14 mouse cellular contexts compared by ENCODE assay signal in genomic region chr11:101472336-101472735, GRCm38 (mm10). TPM values are rescaled to one million over a fixed set of nuclear protein-coding genes. Genes with fewer than 3 reads are reported as not detected.
DNase-seq lines count a peak whose midpoint lies in the region; ATAC-seq lines count a peak whose summit lies in the region.
"Had no signal": no experiment of that assay in that cellular context is flagged by ENCODE, and none has a peak within 500 bp of the region (broad histone marks: within the 10 kb centered on the region; RNA-seq: fewer than 3 reads in every experiment).

No protein-coding gene starts in this region.

- H3K27ac ChIP-seq in forebrain, embryonic 12.5 days = no peak overlapping the region
- no peak overlapping the region for H3K27ac ChIP-seq in forebrain, embryonic 16.5 days (ENCODE audit: low read length)
- H3K27ac ChIP-seq in neural tube, embryonic 12.5 days = no peak overlapping the region
- H3K27ac ChIP-seq: embryonic facial prominence, embryonic 15.5 days had no signal

- H3K9me3 ChIP-seq in forebrain, embryonic 12.5 days = no peaks in the 10 kb centered on the region
- H3K9me3 ChIP-seq in forebrain, embryonic 16.5 days (ENCODE audit: control insufficient read depth, low read length) = no peaks in the 10 kb centered on the region
- no peaks in the 10 kb centered on the region for H3K9me3 ChIP-seq in neural tube, embryonic 12.5 days
- H3K9me3 ChIP-seq: embryonic facial prominence, embryonic 15.5 days had no signal

- H3K4me1 ChIP-seq in forebrain, embryonic 12.5 days = peaks cover 42% of the 10 kb centered on the region
- peaks cover 17% of the 10 kb centered on the region for H3K4me1 ChIP-seq in forebrain, embryonic 16.5 days (replicated peaks; ENCODE audit: control insufficient read depth, insufficient read depth, low read length)
- H3K4me1 ChIP-seq in neural tube, embryonic 12.5 days = peaks cover 42% of the 10 kb centered on the region

- no peaks in the 10 kb centered on the region for H3K36me3 ChIP-seq in forebrain, embryonic 12.5 days (replicated peaks)
- H3K36me3 ChIP-seq in forebrain, embryonic 16.5 days (ENCODE audit: control insufficient read depth, insufficient read depth) = no peaks in the 10 kb centered on the region
- peaks cover 13% of the 10 kb centered on the region; the same call in 1 of the 2 replicates for H3K36me3 ChIP-seq in neural tube, embryonic 12.5 days
- H3K36me3 ChIP-seq: embryonic facial prominence, embryonic 15.5 days had no signal

- DNase-seq in layer of hippocampus, adult 18-20 months (ENCODE audit: low spot score in 2 of 2) = peak; percentile 8 to 19
- DNase-seq in layer of hippocampus, adult 9-10 months (ENCODE audit: low spot score) = no peak
- no peak for DNase-seq in neural tube, embryonic 10.5 days (ENCODE audit: extremely low spot score, low spot score)
- DNase-seq in cerebellum, postnatal 36 days = peak; percentile 7 to 22
- no peak for DNase-seq in urinary bladder, postnatal 14 days (ENCODE audit: low spot score)
- DNase-seq: adrenal gland, adult 8-10 months; B cell, adult 2 months; liver; lung, embryonic 14.5 days; thymus, adult 2 months had no signal

- H3K4me3 ChIP-seq in forebrain, embryonic 12.5 days (replicated peaks) = no peak overlapping the region
- H3K4me3 ChIP-seq in forebrain, embryonic 16.5 days (replicated peaks; ENCODE audit: low read length) = no peak overlapping the region
- no peak overlapping the region for H3K4me3 ChIP-seq in neural tube, embryonic 12.5 days
- H3K4me3 ChIP-seq: embryonic facial prominence, embryonic 15.5 days had no signal

- no peak for ATAC-seq in forebrain, embryonic 12.5 days (ENCODE audit: low FRiP score)
- no peak for ATAC-seq in forebrain, embryonic 16.5 days
- ATAC-seq in neural tube, embryonic 12.5 days (ENCODE audit: low FRiP score, low read depth) = no peak

- WGBS in forebrain, embryonic 12.5 days = 60% methylated on average over 7 of the region's 7 CpGs
- WGBS in forebrain, embryonic 16.5 days = 56% methylated on average over 7 of the region's 7 CpGs
- 49% methylated on average over 7 of the region's 7 CpGs for WGBS in neural tube, embryonic 12.5 days

- H3K4me2 ChIP-seq in forebrain, embryonic 12.5 days = no peak overlapping the region
- no peak overlapping the region for H3K4me2 ChIP-seq in forebrain, embryonic 16.5 days (ENCODE audit: low read length)
- peak overlapping the region; percentile 7; the same call in 1 of the 2 replicates for H3K4me2 ChIP-seq in neural tube, embryonic 12.5 days (replicated peaks)
- H3K4me2 ChIP-seq: embryonic facial prominence, embryonic 15.5 days; lung, embryonic 14.5 days had no signal

- 0 out of 2 replicates have a peak overlapping the region, but pooled peaks have one; percentile 5 for H3K9ac ChIP-seq in forebrain, embryonic 12.5 days
- H3K9ac ChIP-seq in forebrain, embryonic 16.5 days (replicated peaks; ENCODE audit: low read depth, low read length) = no peak overlapping the region
- no peak overlapping the region for H3K9ac ChIP-seq in neural tube, embryonic 12.5 days
- H3K9ac ChIP-seq: embryonic facial prominence, embryonic 15.5 days; lung, embryonic 14.5 days had no signal

- H3K27me3 ChIP-seq in forebrain, embryonic 12.5 days = no peaks in the 10 kb centered on the region
- H3K27me3 ChIP-seq in forebrain, embryonic 16.5 days (replicated peaks; ENCODE audit: control insufficient read depth, insufficient read depth, low read length) = no peaks in the 10 kb centered on the region
- H3K27me3 ChIP-seq in neural tube, embryonic 12.5 days (replicated peaks) = no peaks in the 10 kb centered on the region
- H3K27me3 ChIP-seq: embryonic facial prominence, embryonic 15.5 days had no signal

RNA-seq across cellular contexts. Expression of gene Vat1, which starts 6.3 kb away (rescaled TPM):
- polyA plus RNA-seq in forebrain, embryonic 12.5 days (2016; fragmentation: Nextera tagmentation; extraction: Ambion mirVana) = 62.9 and 65.4 TPM in 2 replicates
- polyA plus RNA-seq in forebrain, embryonic 16.5 days (2015; fragmentation: Nextera tagmentation; extraction: Ambion mirVana) = 65.5 and 79.5 TPM in 2 replicates
- 10 to 100 TPM; 32.1 to 33.8 TPM for total RNA-seq in layer of hippocampus, adult 18-20 months (2021)
- polyA plus RNA-seq in neural tube, embryonic 12.5 days (2016; fragmentation: Nextera tagmentation; extraction: Ambion mirVana) = 71.6 and 75.1 TPM in 2 replicates

RNA-seq across cellular contexts. Expression of gene Rnd2, which starts 7.5 kb away (rescaled TPM):
- 101 and 105 TPM in 2 replicates for polyA plus RNA-seq in forebrain, embryonic 12.5 days (2016; fragmentation: Nextera tagmentation; extraction: Ambion mirVana)
- polyA plus RNA-seq in forebrain, embryonic 16.5 days (2015; fragmentation: Nextera tagmentation; extraction: Ambion mirVana) = 91.6 and 95.8 TPM in 2 replicates
- total RNA-seq in layer of hippocampus, adult 18-20 months (2021) = 100 to 1,000 TPM; 111 to 120 TPM
- polyA plus RNA-seq in neural tube, embryonic 12.5 days (2016; fragmentation: Nextera tagmentation; extraction: Ambion mirVana) = 84.0 and 99.7 TPM in 2 replicates

RNA-seq across cellular contexts. Expression of gene Ifi35, which starts 24.1 kb away (rescaled TPM):
- polyA plus RNA-seq in forebrain, embryonic 12.5 days (2016; fragmentation: Nextera tagmentation; extraction: Ambion mirVana) = 2.2 TPM in 2 replicates
- 2.2 and 2.5 TPM in 2 replicates for polyA plus RNA-seq in forebrain, embryonic 16.5 days (2015; fragmentation: Nextera tagmentation; extraction: Ambion mirVana)
- 1 to 10 TPM; 2.4 to 2.7 TPM for total RNA-seq in layer of hippocampus, adult 18-20 months (2021)
- 3.4 and 4.3 TPM in 2 replicates for polyA plus RNA-seq in neural tube, embryonic 12.5 days (2016; fragmentation: Nextera tagmentation; extraction: Ambion mirVana)

RNA-seq across cellular contexts. Expression of gene Rpl27, which starts 30.2 kb away (rescaled TPM):
- polyA plus RNA-seq in forebrain, embryonic 12.5 days (2016; fragmentation: Nextera tagmentation; extraction: Ambion mirVana) = 354 and 378 TPM in 2 replicates
- 219 and 239 TPM in 2 replicates for polyA plus RNA-seq in forebrain, embryonic 16.5 days (2015; fragmentation: Nextera tagmentation; extraction: Ambion mirVana)
- total RNA-seq in layer of hippocampus, adult 18-20 months (2021) = 10 to 100 TPM; 40.7 to 42.5 TPM
- 327 and 346 TPM in 2 replicates for polyA plus RNA-seq in neural tube, embryonic 12.5 days (2016; fragmentation: Nextera tagmentation; extraction: Ambion mirVana)

RNA-seq across cellular contexts. Expression of gene Ptges3l, which starts 47.2 kb away (rescaled TPM):
- 2.1 and 2.5 TPM in 2 replicates for polyA plus RNA-seq in forebrain, embryonic 12.5 days (2016; fragmentation: Nextera tagmentation; extraction: Ambion mirVana)
- 2.0 TPM in 2 replicates for polyA plus RNA-seq in forebrain, embryonic 16.5 days (2015; fragmentation: Nextera tagmentation; extraction: Ambion mirVana)
- total RNA-seq in layer of hippocampus, adult 18-20 months (2021) = 1 to 10 TPM in 1 of 2 experiments, under 1 TPM in 1; 0.99 to 2.0 TPM
- 3.2 and 4.4 TPM in 2 replicates for polyA plus RNA-seq in neural tube, embryonic 12.5 days (2016; fragmentation: Nextera tagmentation; extraction: Ambion mirVana)

Comparison
In these comparisons a context has a peak if more than half of its experiments do, and no peak if none do; other contexts are left out.
1. DNase-seq: peak in layer of hippocampus, adult 18-20 months (2 of 2) and cerebellum, postnatal 36 days (2 of 2); none in layer of hippocampus, adult 9-10 months (single experiment), neural tube, embryonic 10.5 days (single experiment) and urinary bladder, postnatal 14 days (single experiment).